Mouse (Mus musculus) cortical plate, adult 2 months (tissue): ENCODE measurements at regions not wholly inside any gene's neighbourhood (a gene's known extent, or its start where the extent isn't known, plus 50 kb on each side); places are given as distances from the start of the nearest gene placed in this dataset.

ENCODE experiments used
- CTCF ChIP-seq: fragments of 200-500 bp; IDR thresholded peaks from 2 replicates; pipeline ENCODE4 v1.5.1; 2011; ENCODE audit warnings: mild to moderate bottlenecking, control low read depth, low read length; ENCODE audit not compliant: insufficient read depth; ENCODE audit errors: extremely low read depth
- POLR2A ChIP-seq: fragments of 200-500 bp; IDR thresholded peaks from 2 replicates; pipeline ENCODE4 v1.6.1; 2011; ENCODE audit warnings: mild to moderate bottlenecking, low read length, control low read depth; ENCODE audit not compliant: insufficient read depth; ENCODE audit errors: extremely low read depth

GRCm38 (mm10) chr11:117571858-117572257 lies 82.2 kb upstream of the Tnrc6c start:
- TF ChIP-seq CTCF (no peak), POLR2A (no peak)
